Mouse (Mus musculus) small intestine, adult 2 months (tissue): Measurements from ENCODE around the gene Gm20388. TPM values are rescaled to one million over a fixed set of nuclear protein-coding genes. Genes with fewer than 3 reads are reported as not detected.

Source experiments
- H3K27ac ChIP-seq: fragments of 200-500 bp; 2 replicates; pipeline ENCODE4 v1.5.1; 2012; ENCODE audit warnings: low read depth, low read length, control low read depth, inconsistent platforms; ENCODE audit not compliant: insufficient read depth
- H3K27me3 ChIP-seq: fragments of 200-500 bp; 2 replicates; pipeline ENCODE4 v1.6.1; 2012; ENCODE audit warnings: mild to moderate bottlenecking, moderate library complexity, low read length, inconsistent platforms; ENCODE audit not compliant: control insufficient read depth, insufficient read depth
- H3K36me3 ChIP-seq: fragments of 200-500 bp; 2 replicates; pipeline ENCODE4 v1.6.1; 2012; ENCODE audit warnings: mild to moderate bottlenecking, low read length, control low read depth, inconsistent platforms; ENCODE audit not compliant: control insufficient read depth, insufficient read depth
- H3K4me1 ChIP-seq: fragments of 200-500 bp; 2 replicates; pipeline ENCODE4 v1.6.1; 2012; ENCODE audit warnings: low read length, inconsistent platforms, mixed read lengths; ENCODE audit not compliant: control insufficient read depth, insufficient read depth, insufficient read length
- H3K4me3 ChIP-seq: fragments of 200-500 bp; 2 replicates; pipeline ENCODE4 v1.5.1; 2012; ENCODE audit warnings: low read depth, mild to moderate bottlenecking, control low read depth, inconsistent platforms, low read length, moderate library complexity
- CTCF ChIP-seq: fragments of 200-500 bp; IDR thresholded peaks from 2 replicates; pipeline ENCODE4 v1.5.1; 2012; ENCODE audit warnings: low read depth, mild to moderate bottlenecking, control low read depth, inconsistent platforms, low read length, moderate library complexity, mixed read lengths; ENCODE audit not compliant: insufficient replicate concordance, insufficient read length; ENCODE audit errors: extremely low read depth
- POLR2A ChIP-seq: fragments of 200-500 bp; IDR thresholded peaks from 2 replicates; pipeline ENCODE4 v1.6.1; 2012; ENCODE audit warnings: low read depth, mild to moderate bottlenecking, control low read depth, inconsistent platforms, low read length, moderate library complexity
- WGBS: fragments of 180-500 bp; shearing (Covaris S2); methylation state at CpG from one replicate; pipeline ENCODE4 v1.1.7; 2018; 5-methylcytosine and 5-hydroxymethylcytosine counted together
- polyA plus RNA-seq: library from polyadenylated mRNA; depleted of rRNA; stranded (reverse); fragments of >200 nt; gene quantifications from 2 replicates; pipeline ENCODE4 v1.2.3, GENCODE M21; 2012

Gene Gm20388
- polyA plus RNA-seq, 1 experiment: 37.3 TPM

DNA sequence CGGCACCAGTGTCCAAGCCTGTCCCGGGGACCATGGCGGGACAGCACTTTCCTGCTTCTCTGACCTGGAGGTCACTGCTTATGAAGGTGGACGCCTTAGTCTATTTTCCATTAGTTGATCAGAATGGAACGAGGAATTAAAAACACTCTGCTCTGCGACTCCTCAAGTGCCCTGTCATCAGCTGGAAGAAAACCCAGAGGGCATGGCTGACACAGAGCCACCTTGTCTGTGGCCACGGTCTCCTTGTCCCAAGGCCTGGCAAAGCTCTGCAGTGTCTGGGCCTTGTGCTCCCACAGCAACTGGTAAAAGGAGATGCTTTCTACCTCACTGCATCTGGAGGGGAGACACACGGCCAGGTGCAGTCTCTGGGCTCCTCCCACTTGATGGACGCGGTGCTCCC lies 2973.0 kb downstream of the Gm20388 start:
- H3K27me3 ChIP-seq: no peaks in the 10 kb centered on the region
- peaks cover 60% of the 10 kb centered on the region for H3K36me3 ChIP-seq
- H3K4me3 ChIP-seq: no peak overlapping the region
- TF ChIP-seq POLR2A (no peak), CTCF (no peak)
- no peaks in the 10 kb centered on the region for H3K4me1 ChIP-seq
- H3K27ac ChIP-seq: no peak overlapping the region
- 84% methylated on average over 10 of the region's 10 CpGs for WGBS

DNA sequence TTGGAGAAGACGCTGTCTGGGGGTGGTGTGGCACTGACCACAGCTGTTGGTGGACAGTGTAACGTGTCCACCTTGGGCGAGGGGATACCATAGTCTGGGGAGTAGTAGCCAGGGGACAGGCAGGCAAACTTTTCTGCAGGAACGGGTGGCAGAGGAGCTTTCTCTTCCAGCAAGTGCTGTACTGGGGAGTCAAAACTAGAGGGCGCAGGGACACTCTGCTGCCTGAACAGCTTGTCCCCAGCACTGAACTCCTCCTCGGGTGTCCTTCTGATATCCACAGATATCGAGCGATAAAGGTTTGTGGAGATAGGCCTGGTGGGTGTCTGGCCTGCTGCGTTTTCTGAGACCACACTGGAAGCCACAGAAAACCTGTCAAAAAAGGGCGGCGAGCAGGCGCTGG lies 2980.8 kb downstream of the Gm20388 start:
- H3K4me1 ChIP-seq: no peaks in the 10 kb centered on the region
- H3K36me3 ChIP-seq: peaks cover 95% of the 10 kb centered on the region
- H3K27me3 ChIP-seq: no peaks in the 10 kb centered on the region
- H3K4me3 ChIP-seq: no peak overlapping the region
- 82% methylated on average over 12 of the region's 12 CpGs for whole genome bisulfite sequencing
- no peak overlapping the region for H3K27ac ChIP-seq
- no peak for TF ChIP-seq CTCF
- no peak for TF ChIP-seq POLR2A

DNA sequence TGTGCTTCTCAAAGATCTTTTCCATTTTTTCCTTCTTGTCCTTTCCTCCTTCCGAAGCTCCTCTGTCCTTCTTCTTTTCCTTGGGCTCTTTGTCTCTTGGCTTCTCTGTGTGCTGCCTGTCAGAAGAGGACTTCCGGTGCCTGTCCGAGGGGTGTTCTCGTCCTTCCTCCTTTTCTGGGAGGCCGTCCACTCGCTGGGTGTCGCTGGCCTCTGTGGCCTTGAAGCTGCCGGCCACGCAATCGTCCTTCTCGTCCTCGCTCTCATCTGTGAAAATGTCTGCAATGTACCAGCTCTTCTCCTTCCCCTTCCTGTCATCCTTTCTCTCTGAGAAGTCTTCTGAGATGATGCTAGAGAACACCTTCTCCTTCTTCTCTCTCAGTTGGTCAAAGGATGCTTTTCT lies 2982.8 kb downstream of the Gm20388 start:
- peaks cover 93% of the 10 kb centered on the region for H3K36me3 ChIP-seq
- no peak overlapping the region for H3K27ac ChIP-seq
- H3K27me3 ChIP-seq: no peaks in the 10 kb centered on the region
- WGBS: 84% methylated on average over 12 of the region's 12 CpGs
- H3K4me1 ChIP-seq: no peaks in the 10 kb centered on the region
- TF ChIP-seq CTCF (no peak), POLR2A (no peak)
- no peak overlapping the region for H3K4me3 ChIP-seq

DNA sequence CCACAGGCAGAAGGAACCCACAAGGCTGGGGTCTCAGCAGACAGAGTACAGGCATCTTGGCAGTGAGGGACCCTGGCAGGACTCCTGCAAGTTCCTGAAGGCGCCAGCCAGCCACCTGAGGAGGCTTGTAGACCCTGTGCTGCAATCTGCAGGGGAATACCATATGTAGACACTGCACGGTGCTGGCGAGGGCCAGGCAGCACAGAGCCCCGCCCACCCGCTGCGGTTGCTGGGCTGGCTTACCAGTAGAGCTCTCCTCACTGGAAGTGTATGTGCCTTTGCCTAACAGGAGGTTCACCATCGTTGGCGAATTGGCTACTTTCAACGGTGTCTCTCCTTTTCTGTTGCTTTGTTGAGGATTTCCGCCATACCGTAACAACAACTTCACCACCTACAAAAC lies 2985.7 kb downstream of the Gm20388 start:
- no peak overlapping the region for H3K4me3 ChIP-seq
- WGBS: 93% methylated on average over 11 of the region's 11 CpGs
- no peak overlapping the region for H3K27ac ChIP-seq
- peaks cover 86% of the 10 kb centered on the region for H3K36me3 ChIP-seq
- TF ChIP-seq CTCF (no peak), POLR2A (no peak)
- H3K27me3 ChIP-seq: no peaks in the 10 kb centered on the region
- no peaks in the 10 kb centered on the region for H3K4me1 ChIP-seq

DNA sequence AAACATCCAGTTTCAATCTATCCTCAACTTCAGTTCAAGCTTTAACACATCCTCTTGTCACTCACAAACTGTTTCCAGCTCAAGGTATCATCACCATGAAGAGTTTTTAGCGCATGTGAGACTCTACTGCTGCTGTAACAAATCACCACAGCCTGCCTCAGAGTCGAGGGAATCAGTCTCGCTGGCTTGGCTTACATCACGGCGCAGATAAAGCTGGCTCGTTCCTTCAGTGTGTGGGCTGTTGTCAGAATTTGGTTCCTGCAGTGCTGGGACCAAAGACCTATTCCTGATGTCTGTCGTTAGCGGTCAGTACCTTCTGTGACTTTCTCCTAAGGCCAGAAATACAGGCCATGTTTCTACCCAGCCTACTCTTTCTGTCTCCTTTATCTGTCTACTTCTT lies 2986.6 kb downstream of the Gm20388 start:
- WGBS: 87% methylated on average over 8 of the region's 8 CpGs
- Histone ChIP-seq H3K27ac (no peak overlapping the region), H3K4me1 (no peaks in the 10 kb centered on the region), H3K4me3 (no peak overlapping the region), H3K36me3 (peaks cover 77% of the 10 kb centered on the region), H3K27me3 (no peaks in the 10 kb centered on the region)
- TF ChIP-seq POLR2A (no peak), CTCF (no peak)

DNA sequence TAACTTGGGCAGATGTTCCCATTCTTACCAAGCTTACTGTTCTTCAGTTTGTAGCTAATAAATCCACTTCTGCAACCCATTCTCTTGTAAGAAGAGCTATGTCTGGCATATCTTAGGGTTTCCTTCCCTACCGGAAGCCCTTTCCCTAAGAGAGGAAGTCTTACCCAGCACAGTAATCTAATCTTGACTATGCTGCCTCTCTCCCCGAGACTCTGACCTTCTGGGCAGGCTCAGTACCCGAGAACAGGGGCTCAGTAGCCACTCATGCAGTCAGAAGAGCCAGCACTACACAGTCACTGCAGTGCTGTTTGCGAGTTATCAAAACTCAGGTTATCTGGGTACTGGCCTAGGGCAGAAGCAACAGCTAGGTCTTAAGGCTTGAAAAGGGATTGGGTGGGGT lies 2987.4 kb downstream of the Gm20388 start:
- WGBS: 80% methylated on average over 4 of the region's 4 CpGs

DNA sequence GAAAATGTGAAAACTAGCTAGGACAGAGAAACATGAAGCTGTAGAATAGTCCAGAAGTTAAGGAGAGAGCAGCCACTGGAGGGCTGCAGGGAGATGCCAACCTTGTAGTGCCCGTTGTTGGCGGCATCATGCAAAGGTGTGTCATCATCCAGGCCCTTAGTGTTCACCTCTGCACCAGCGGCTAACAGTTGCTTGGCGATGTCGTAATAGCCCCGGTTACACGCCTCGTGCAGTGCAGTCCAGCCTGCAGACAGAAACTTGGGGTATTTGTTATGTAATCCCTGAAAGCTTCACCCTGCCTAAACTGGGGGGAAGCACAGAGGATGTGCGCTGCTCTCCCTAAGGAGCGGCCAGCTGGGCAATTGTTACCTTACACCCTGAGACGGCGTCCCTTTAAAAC lies 2987.8 kb downstream of the Gm20388 start:
- H3K27me3 ChIP-seq: no peaks in the 10 kb centered on the region
- H3K27ac ChIP-seq: no peak overlapping the region
- no peaks in the 10 kb centered on the region for H3K4me1 ChIP-seq
- WGBS: 74% methylated on average over 12 of the region's 12 CpGs
- peaks cover 64% of the 10 kb centered on the region for H3K36me3 ChIP-seq
- no peak overlapping the region for H3K4me3 ChIP-seq
- TF ChIP-seq CTCF: no peak
- TF ChIP-seq POLR2A: no peak

More for the DNA sequence above, 2987.4 kb downstream of the Gm20388 start:
- H3K4me3 ChIP-seq: no peak overlapping the region
- TF ChIP-seq CTCF: no peak
- TF ChIP-seq POLR2A: no peak
- H3K27me3 ChIP-seq: no peaks in the 10 kb centered on the region
- peaks cover 69% of the 10 kb centered on the region for H3K36me3 ChIP-seq
- H3K4me1 ChIP-seq: no peaks in the 10 kb centered on the region
- H3K27ac ChIP-seq: no peak overlapping the region

DNA sequence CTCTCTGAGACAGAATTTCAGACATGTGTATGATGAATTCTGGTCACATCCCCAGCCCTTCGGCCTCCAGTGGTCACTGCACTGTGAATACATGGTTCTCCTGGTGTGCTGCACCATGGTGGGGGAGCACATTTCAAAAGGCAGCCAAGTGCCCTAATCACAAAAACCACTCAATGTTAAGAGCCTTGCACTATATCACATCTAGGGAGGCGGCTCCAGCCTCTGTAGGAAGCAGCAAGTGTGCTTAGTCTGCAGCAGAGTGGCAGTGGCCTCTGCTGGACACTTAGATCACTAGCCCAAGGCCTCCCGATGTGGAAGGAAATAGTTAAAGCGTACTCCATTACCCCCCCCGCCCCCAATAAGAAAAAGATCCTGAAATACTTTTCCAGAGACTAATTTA lies 2988.4 kb downstream of the Gm20388 start:
- Histone ChIP-seq H3K27ac (no peak overlapping the region), H3K36me3 (peaks cover 58% of the 10 kb centered on the region), H3K4me1 (no peaks in the 10 kb centered on the region), H3K27me3 (no peaks in the 10 kb centered on the region), H3K4me3 (no peak overlapping the region)
- TF ChIP-seq POLR2A (no peak), CTCF (no peak)
- WGBS: 82% methylated on average over 5 of the region's 5 CpGs
